Mouse (Mus musculus): ENCODE results near the gene Capg. TPM values are rescaled to one million over a fixed set of nuclear protein-coding genes. Genes with fewer than 3 reads are reported as not detected.

The Capg gene
- polyA plus RNA-seq (2014; fragmentation: Illumina TruSeq; extraction: RNeasy Lipid Tissue Mini Kit (QIAGEN cat#74804); ENCODE audit: low read depth, low replicate concordance): 2.0 TPM

GRCm38 (mm10) chr6:72544283-72544987, at the start of gene Capg:
Capg (plus strand) TSS chr6:72544391.

GRCm38 (mm10) chr6:72521607-72522006, 22.6 kb upstream of the Capg start, which contains the start of gene Sh2d6:
Sh2d6 (minus strand) TSS chr6:72521707.

GRCm38 (mm10) chr6:72597956-72598753, 54.0 kb downstream of the Capg start, which contains the start of the genes Elmod3 and Retsat:
Elmod3 (minus strand) TSS chr6:72598413.
Retsat (plus strand) TSS chr6:72598475.

Other genes with a start within 250 kb of the Capg start
- gene Sftpb, start 239.8 kb upstream of the Capg start, polyA plus RNA-seq (2014; fragmentation: Illumina TruSeq; extraction: RNeasy Lipid Tissue Mini Kit (QIAGEN cat#74804); ENCODE audit: low read depth, low replicate concordance): not detected
- 60.0 TPM for gene Usp39, start 199.2 kb upstream of the Capg start, polyA plus RNA-seq (2014; fragmentation: Illumina TruSeq; extraction: RNeasy Lipid Tissue Mini Kit (QIAGEN cat#74804); ENCODE audit: low read depth, low replicate concordance)
- gene 0610030E20Rik, start 197.1 kb upstream of the Capg start, polyA plus RNA-seq (2014; fragmentation: Illumina TruSeq; extraction: RNeasy Lipid Tissue Mini Kit (QIAGEN cat#74804); ENCODE audit: low read depth, low replicate concordance): 34.3 TPM
- gene Tmem150a, start 188.9 kb upstream of the Capg start, polyA plus RNA-seq (2014; fragmentation: Illumina TruSeq; extraction: RNeasy Lipid Tissue Mini Kit (QIAGEN cat#74804); ENCODE audit: low read depth, low replicate concordance): 1.2 TPM
- 632 TPM for gene Rnf181, start 177.4 kb upstream of the Capg start, polyA plus RNA-seq (2014; fragmentation: Illumina TruSeq; extraction: RNeasy Lipid Tissue Mini Kit (QIAGEN cat#74804); ENCODE audit: low read depth, low replicate concordance)
- gene Vamp5, start 163.9 kb upstream of the Capg start, polyA plus RNA-seq (2014; fragmentation: Illumina TruSeq; extraction: RNeasy Lipid Tissue Mini Kit (QIAGEN cat#74804); ENCODE audit: low read depth, low replicate concordance): 0.99 TPM
- gene Vamp8, start 153.7 kb upstream of the Capg start, polyA plus RNA-seq (2014; fragmentation: Illumina TruSeq; extraction: RNeasy Lipid Tissue Mini Kit (QIAGEN cat#74804); ENCODE audit: low read depth, low replicate concordance): 47.5 TPM
- 31.0 TPM for gene Ggcx, start 130.1 kb upstream of the Capg start, polyA plus RNA-seq (2014; fragmentation: Illumina TruSeq; extraction: RNeasy Lipid Tissue Mini Kit (QIAGEN cat#74804); ENCODE audit: low read depth, low replicate concordance)
- 635 TPM for gene Mat2a, start 104.8 kb upstream of the Capg start, polyA plus RNA-seq (2014; fragmentation: Illumina TruSeq; extraction: RNeasy Lipid Tissue Mini Kit (QIAGEN cat#74804); ENCODE audit: low read depth, low replicate concordance)
- gene Sh2d6, start 22.7 kb upstream of the Capg start, polyA plus RNA-seq (2014; fragmentation: Illumina TruSeq; extraction: RNeasy Lipid Tissue Mini Kit (QIAGEN cat#74804); ENCODE audit: low read depth, low replicate concordance): not detected
- 10.3 TPM for gene Elmod3, start 54.0 kb downstream of the Capg start, polyA plus RNA-seq (2014; fragmentation: Illumina TruSeq; extraction: RNeasy Lipid Tissue Mini Kit (QIAGEN cat#74804); ENCODE audit: low read depth, low replicate concordance)
- 30.5 TPM for gene Retsat, start 54.1 kb downstream of the Capg start, polyA plus RNA-seq (2014; fragmentation: Illumina TruSeq; extraction: RNeasy Lipid Tissue Mini Kit (QIAGEN cat#74804); ENCODE audit: low read depth, low replicate concordance)
- gene Tgoln1, start 72.6 kb downstream of the Capg start, polyA plus RNA-seq (2014; fragmentation: Illumina TruSeq; extraction: RNeasy Lipid Tissue Mini Kit (QIAGEN cat#74804); ENCODE audit: low read depth, low replicate concordance): 567 TPM
- 1.7 TPM for gene Tcf7l1, start 244.9 kb downstream of the Capg start, polyA plus RNA-seq (2014; fragmentation: Illumina TruSeq; extraction: RNeasy Lipid Tissue Mini Kit (QIAGEN cat#74804); ENCODE audit: low read depth, low replicate concordance)

All from adrenal gland, adult 10 weeks (tissue).